Mouse (Mus musculus): ENCODE measurements around the gene Mob3a. TPM values are rescaled to one million over a fixed set of nuclear protein-coding genes. Genes with fewer than 3 reads are reported as not detected.

Gene Mob3a
- polyA plus RNA-seq, 1 experiment from 2014 or later: 54.7 TPM

- peaks cover 56% of the 10 kb centered on the region for H3K4me1 ChIP-seq
- H3K27me3 ChIP-seq (replicated peaks; ENCODE audit: low read depth, poor library complexity, severe bottlenecking): no peaks in the 10 kb centered on the region
- peaks cover 40% of the 10 kb centered on the region for H3K36me3 ChIP-seq (replicated peaks)
- H3K4me3 ChIP-seq: no peak overlapping the region
- no peak for DNase-seq (ENCODE audit: low spot score)
- no peaks in the 10 kb centered on the region for H3K9me3 ChIP-seq
- WGBS: 92% methylated on average over 8 of the region's 8 CpGs
- H3K27ac ChIP-seq (replicated peaks): no peak overlapping the region
Measured at GRCm38 (mm10) chr10:80697393-80697787, 4.4 kb downstream of the Mob3a start.

GRCm38 (mm10) chr10:80696502-80697392 lies 5.0 kb downstream of the Mob3a start:
- H3K9me3 ChIP-seq: no peaks in the 10 kb centered on the region
- DNase-seq (ENCODE audit: low spot score): no peak
- 0 out of 2 replicates have a peak overlapping the region, but pooled peaks have one; percentile 11 for H3K4me3 ChIP-seq
- peaks cover 43% of the 10 kb centered on the region for H3K36me3 ChIP-seq (replicated peaks)
- 75% methylated on average over 12 of the region's 12 CpGs for WGBS
- H3K27me3 ChIP-seq (replicated peaks; ENCODE audit: low read depth, poor library complexity, severe bottlenecking): no peaks in the 10 kb centered on the region
- H3K4me1 ChIP-seq: peaks cover 53% of the 10 kb centered on the region
- peak overlapping the region; percentile 59; the same call in 1 of the 2 replicates for H3K27ac ChIP-seq (replicated peaks)

GRCm38 (mm10) chr10:80695801-80696501 lies 5.8 kb downstream of the Mob3a start:
- no peaks in the 10 kb centered on the region for H3K27me3 ChIP-seq (replicated peaks; ENCODE audit: low read depth, poor library complexity, severe bottlenecking)
- H3K36me3 ChIP-seq (replicated peaks): peaks cover 51% of the 10 kb centered on the region
- 77% methylated on average over 10 of the region's 10 CpGs for WGBS
- no peak overlapping the region for H3K4me3 ChIP-seq
- peaks cover 46% of the 10 kb centered on the region for H3K4me1 ChIP-seq
- DNase-seq (ENCODE audit: low spot score): no peak
- no peaks in the 10 kb centered on the region for H3K9me3 ChIP-seq
- H3K27ac ChIP-seq (replicated peaks): no peak overlapping the region

GRCm38 (mm10) chr10:80695186-80695585 lies 6.6 kb downstream of the Mob3a start:
- Histone ChIP-seq H3K4me1 (peaks cover 39% of the 10 kb centered on the region), H3K27me3 (replicated peaks; ENCODE audit: low read depth, poor library complexity, severe bottlenecking) (no peaks in the 10 kb centered on the region), H3K27ac (replicated peaks) (peak overlapping the region; percentile 30; the same call in 1 of the 2 replicates), H3K4me3 (0 out of 2 replicates have a peak overlapping the region, but pooled peaks have one; percentile 6), H3K36me3 (replicated peaks) (peaks cover 58% of the 10 kb centered on the region), H3K9me3 (no peaks in the 10 kb centered on the region)
- whole genome bisulfite sequencing: 82% methylated on average over 2 of the region's 2 CpGs
- no peak for DNase-seq (ENCODE audit: low spot score)

- no peak for DNase-seq (ENCODE audit: low spot score)
- 89% methylated on average over 13 of the region's 13 CpGs for whole genome bisulfite sequencing
- Histone ChIP-seq H3K27ac (replicated peaks) (0 out of 2 replicates have a peak overlapping the region, but pooled peaks have one; percentile 11), H3K4me3 (0 out of 2 replicates have a peak overlapping the region, but pooled peaks have one; percentile 1), H3K27me3 (replicated peaks; ENCODE audit: low read depth, poor library complexity, severe bottlenecking) (no peaks in the 10 kb centered on the region), H3K36me3 (replicated peaks) (peaks cover 67% of the 10 kb centered on the region), H3K4me1 (peaks cover 35% of the 10 kb centered on the region), H3K9me3 (no peaks in the 10 kb centered on the region)
Measured at GRCm38 (mm10) chr10:80694159-80694938, 7.4 kb downstream of the Mob3a start.

- Histone ChIP-seq H3K9me3 (no peaks in the 10 kb centered on the region), H3K27me3 (replicated peaks; ENCODE audit: low read depth, poor library complexity, severe bottlenecking) (no peaks in the 10 kb centered on the region), H3K27ac (replicated peaks) (0 out of 2 replicates have a peak overlapping the region, but pooled peaks have one; percentile 11), H3K36me3 (replicated peaks) (peaks cover 66% of the 10 kb centered on the region), H3K4me1 (peaks cover 33% of the 10 kb centered on the region), H3K4me3 (no peak overlapping the region)
- 87% methylated on average over 12 of the region's 12 CpGs for WGBS
- DNase-seq (ENCODE audit: low spot score): no peak
Measured at GRCm38 (mm10) chr10:80693401-80694045, 8.3 kb downstream of the Mob3a start.

- peaks cover 61% of the 10 kb centered on the region for H3K36me3 ChIP-seq (replicated peaks)
- no peak overlapping the region for H3K4me3 ChIP-seq
- WGBS: 83% methylated on average over 14 of the region's 14 CpGs
Measured at GRCm38 (mm10) chr10:80692249-80693165, 9.3 kb downstream of the Mob3a start.

GRCm38 (mm10) chr10:80687850-80688249 lies 13.9 kb downstream of the Mob3a start:
- Histone ChIP-seq H3K9me3 (no peaks in the 10 kb centered on the region), H3K27ac (replicated peaks) (no peak overlapping the region), H3K36me3 (replicated peaks) (peaks cover 88% of the 10 kb centered on the region), H3K4me3 (no peak overlapping the region), H3K27me3 (replicated peaks; ENCODE audit: low read depth, poor library complexity, severe bottlenecking) (no peaks in the 10 kb centered on the region), H3K4me1 (peaks cover 3% of the 10 kb centered on the region; the same call in 1 of the 2 replicates)
- WGBS: 50% methylated on average over 5 of the region's 5 CpGs
- peak; percentile 64 for DNase-seq (ENCODE audit: low spot score)

More at GRCm38 (mm10) chr10:80692249-80693165, 9.3 kb downstream of the Mob3a start:
- Histone ChIP-seq H3K9me3 (no peaks in the 10 kb centered on the region), H3K27ac (replicated peaks) (no peak overlapping the region), H3K27me3 (replicated peaks; ENCODE audit: low read depth, poor library complexity, severe bottlenecking) (no peaks in the 10 kb centered on the region), H3K4me1 (peaks cover 28% of the 10 kb centered on the region)
- no peak for DNase-seq (ENCODE audit: low spot score)

- peaks cover 80% of the 10 kb centered on the region for H3K36me3 ChIP-seq (replicated peaks)
- H3K9me3 ChIP-seq: no peaks in the 10 kb centered on the region
- no peaks in the 10 kb centered on the region for H3K4me1 ChIP-seq
- no peak overlapping the region for H3K27ac ChIP-seq (replicated peaks)
- 85% methylated on average over 3 of the region's 3 CpGs for WGBS
- DNase-seq (ENCODE audit: low spot score): no peak
- H3K27me3 ChIP-seq (replicated peaks; ENCODE audit: low read depth, poor library complexity, severe bottlenecking): no peaks in the 10 kb centered on the region
- no peak overlapping the region for H3K4me3 ChIP-seq
Measured at GRCm38 (mm10) chr10:80686617-80687016, 15.2 kb downstream of the Mob3a start.

GRCm38 (mm10) chr10:80684984-80685383 lies 16.8 kb downstream of the Mob3a start:
- no peak for DNase-seq (ENCODE audit: low spot score)
- H3K4me3 ChIP-seq: no peak overlapping the region; the same call in 1 of the 2 replicates
- H3K4me1 ChIP-seq: 0 out of 2 replicates have a peak, but pooled peaks cover under 1% of the 10 kb centered on the region
- no peak overlapping the region for H3K27ac ChIP-seq (replicated peaks)
- 91% methylated on average over 4 of the region's 4 CpGs for WGBS
- H3K27me3 ChIP-seq (replicated peaks; ENCODE audit: low read depth, poor library complexity, severe bottlenecking): no peaks in the 10 kb centered on the region
- H3K36me3 ChIP-seq (replicated peaks): peaks cover 64% of the 10 kb centered on the region
- H3K9me3 ChIP-seq: no peaks in the 10 kb centered on the region

- no peak overlapping the region for H3K4me3 ChIP-seq
- no peak overlapping the region for H3K27ac ChIP-seq (replicated peaks)
- H3K4me1 ChIP-seq: peaks cover 8% of the 10 kb centered on the region
- H3K36me3 ChIP-seq (replicated peaks): peaks cover 56% of the 10 kb centered on the region
- WGBS: 52% methylated on average over 6 of the region's 6 CpGs
- no peaks in the 10 kb centered on the region for H3K27me3 ChIP-seq (replicated peaks; ENCODE audit: low read depth, poor library complexity, severe bottlenecking)
- peak; percentile 42 for DNase-seq (ENCODE audit: low spot score)
- no peaks in the 10 kb centered on the region for H3K9me3 ChIP-seq
Measured at GRCm38 (mm10) chr10:80684214-80684613, 17.6 kb downstream of the Mob3a start.

All from embryonic facial prominence, embryonic 10.5 days (tissue).